Mouse (Mus musculus): Measurements from ENCODE around the gene Galk2. TPM values are rescaled to one million over a fixed set of nuclear protein-coding genes. Genes with fewer than 3 reads are reported as not detected.

The Galk2 gene
- polyA plus RNA-seq, 1 experiment from 2014 or later, result 30.0 TPM

- H3K9me3 ChIP-seq (replicated peaks), result no peaks in the 10 kb centered on the region
- WGBS, result 89% methylated on average over 1 of the region's 1 CpGs
- no peak overlapping the region for H3K4me3 ChIP-seq
- DNase-seq (ENCODE audit: low spot score), result no peak
- H3K36me3 ChIP-seq, result no peaks in the 10 kb centered on the region
- no peaks in the 10 kb centered on the region for H3K27me3 ChIP-seq (ENCODE audit: low read depth, poor library complexity, severe bottlenecking)
- peaks cover 22% of the 10 kb centered on the region for H3K4me1 ChIP-seq
- H3K27ac ChIP-seq (replicated peaks), result no peak overlapping the region
Measured at GRCm38 (mm10) chr2:125864551-125864950, 5.6 kb downstream of the Galk2 start.

DNA sequence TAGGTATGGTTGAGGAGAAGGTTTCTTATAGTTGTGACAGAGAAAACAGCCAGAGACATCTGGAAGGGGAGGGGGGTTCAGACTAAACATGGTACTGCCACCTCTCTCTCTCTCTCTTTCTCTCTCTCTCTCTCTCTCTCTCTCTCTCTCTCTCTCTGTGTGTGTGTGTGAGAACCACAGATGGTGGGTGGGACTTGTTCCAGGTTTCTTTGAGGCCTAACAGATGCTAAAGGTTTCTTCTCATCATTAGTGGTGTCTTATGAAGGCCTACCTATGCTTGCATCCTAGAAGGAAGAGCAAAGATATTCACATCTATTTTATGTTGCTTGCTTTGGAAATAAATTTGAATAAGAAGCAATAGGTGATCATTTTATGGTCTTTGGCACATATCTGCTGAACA lies 6.7 kb downstream of the Galk2 start:
- H3K4me1 ChIP-seq, result peaks cover 18% of the 10 kb centered on the region
- DNase-seq (ENCODE audit: low spot score), result no peak
- H3K27me3 ChIP-seq (ENCODE audit: low read depth, poor library complexity, severe bottlenecking), result no peaks in the 10 kb centered on the region
- no peaks in the 10 kb centered on the region for H3K36me3 ChIP-seq
- peak overlapping the region; percentile 66; the same call in 1 of the 2 replicates for H3K4me3 ChIP-seq
- H3K9me3 ChIP-seq (replicated peaks), result no peaks in the 10 kb centered on the region
- H3K27ac ChIP-seq (replicated peaks), result peak overlapping the region; percentile 81; the same call in 1 of the 2 replicates

- Histone ChIP-seq H3K27ac (replicated peaks) (peak overlapping the region; percentile 81), H3K9me3 (replicated peaks) (no peaks in the 10 kb centered on the region), H3K4me3 (peak overlapping the region; percentile 66), H3K4me1 (peaks cover 18% of the 10 kb centered on the region), H3K27me3 (ENCODE audit: low read depth, poor library complexity, severe bottlenecking) (no peaks in the 10 kb centered on the region), H3K36me3 (no peaks in the 10 kb centered on the region)
- DNase-seq (ENCODE audit: low spot score), result peak; percentile 57
- WGBS, result 5% methylated on average over 23 of the region's 23 CpGs
Measured at GRCm38 (mm10) chr2:125866058-125866740, 7.3 kb downstream of the Galk2 start.

GRCm38 (mm10) chr2:125868301-125868700 lies 9.4 kb downstream of the Galk2 start:
- no peak overlapping the region for H3K27ac ChIP-seq (replicated peaks)
- peaks cover 23% of the 10 kb centered on the region for H3K4me1 ChIP-seq
- H3K36me3 ChIP-seq, result no peaks in the 10 kb centered on the region
- no peak overlapping the region for H3K4me3 ChIP-seq
- no peaks in the 10 kb centered on the region for H3K27me3 ChIP-seq (ENCODE audit: low read depth, poor library complexity, severe bottlenecking)
- H3K9me3 ChIP-seq (replicated peaks), result no peaks in the 10 kb centered on the region
- 81% methylated on average over 3 of the region's 3 CpGs for WGBS
- no peak for DNase-seq (ENCODE audit: low spot score)

DNA sequence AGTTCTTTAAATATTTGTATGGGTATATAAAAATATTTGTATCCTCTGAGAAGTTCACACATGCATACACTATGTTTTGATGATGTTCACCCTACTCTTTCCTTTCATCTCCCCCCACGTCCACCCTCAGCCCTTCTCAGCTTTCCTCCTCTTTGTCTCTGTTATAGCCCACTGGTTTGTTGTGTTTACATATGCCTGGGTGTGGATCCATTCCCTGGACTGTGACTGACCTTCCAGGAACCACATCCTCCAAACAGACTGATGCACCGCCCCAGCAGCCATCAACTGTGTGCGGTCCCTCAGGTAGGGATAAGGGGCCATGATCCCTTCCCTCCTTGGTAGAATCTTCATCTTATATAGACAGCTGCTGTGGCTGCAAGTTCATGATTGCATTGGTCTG lies 11.2 kb downstream of the Galk2 start:
- peaks cover 23% of the 10 kb centered on the region for H3K4me1 ChIP-seq
- no peak overlapping the region for H3K4me3 ChIP-seq
- 84% methylated on average over 3 of the region's 3 CpGs for WGBS
- no peaks in the 10 kb centered on the region for H3K9me3 ChIP-seq (replicated peaks)
- no peaks in the 10 kb centered on the region for H3K36me3 ChIP-seq
- no peak overlapping the region for H3K27ac ChIP-seq (replicated peaks)
- DNase-seq (ENCODE audit: low spot score), result no peak
- no peaks in the 10 kb centered on the region for H3K27me3 ChIP-seq (ENCODE audit: low read depth, poor library complexity, severe bottlenecking)

- Histone ChIP-seq H3K27ac (replicated peaks) (no peak overlapping the region), H3K9me3 (replicated peaks) (peaks cover 5% of the 10 kb centered on the region; the same call in 1 of the 2 replicates), H3K36me3 (no peaks in the 10 kb centered on the region), H3K27me3 (ENCODE audit: low read depth, poor library complexity, severe bottlenecking) (no peaks in the 10 kb centered on the region), H3K4me3 (no peak overlapping the region), H3K4me1 (no peaks in the 10 kb centered on the region)
- no peak for DNase-seq (ENCODE audit: low spot score)
- 88% methylated on average over 4 of the region's 4 CpGs for WGBS
Measured at GRCm38 (mm10) chr2:125885891-125886576, 27.1 kb downstream of the Galk2 start.

DNA sequence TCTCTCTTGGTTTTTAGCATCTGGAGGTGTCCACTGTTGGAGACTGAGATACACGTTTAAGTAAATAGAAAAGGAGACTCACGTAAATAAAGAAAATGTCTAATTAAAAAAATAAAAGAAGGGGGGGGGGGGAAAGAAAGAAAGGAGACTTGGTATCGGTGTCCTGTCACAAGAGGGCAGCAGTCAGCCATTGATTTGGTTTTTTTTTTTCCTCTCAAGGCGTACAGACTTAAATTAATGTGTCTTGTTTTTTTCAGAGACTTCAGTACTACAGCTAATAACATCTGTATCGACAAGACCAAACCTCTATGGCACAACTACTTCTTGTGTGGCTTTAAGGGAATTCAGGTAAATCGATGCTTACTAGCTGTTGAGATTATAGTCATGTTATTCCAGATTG lies 34.2 kb downstream of the Galk2 start:
- H3K27me3 ChIP-seq (ENCODE audit: low read depth, poor library complexity, severe bottlenecking), result no peaks in the 10 kb centered on the region
- H3K9me3 ChIP-seq (replicated peaks), result no peaks in the 10 kb centered on the region
- WGBS, result 63% methylated on average over 6 of the region's 6 CpGs
- DNase-seq (ENCODE audit: low spot score), result no peak
- no peaks in the 10 kb centered on the region for H3K36me3 ChIP-seq
- no peak overlapping the region for H3K27ac ChIP-seq (replicated peaks)
- no peaks in the 10 kb centered on the region for H3K4me1 ChIP-seq
- H3K4me3 ChIP-seq, result no peak overlapping the region

DNA sequence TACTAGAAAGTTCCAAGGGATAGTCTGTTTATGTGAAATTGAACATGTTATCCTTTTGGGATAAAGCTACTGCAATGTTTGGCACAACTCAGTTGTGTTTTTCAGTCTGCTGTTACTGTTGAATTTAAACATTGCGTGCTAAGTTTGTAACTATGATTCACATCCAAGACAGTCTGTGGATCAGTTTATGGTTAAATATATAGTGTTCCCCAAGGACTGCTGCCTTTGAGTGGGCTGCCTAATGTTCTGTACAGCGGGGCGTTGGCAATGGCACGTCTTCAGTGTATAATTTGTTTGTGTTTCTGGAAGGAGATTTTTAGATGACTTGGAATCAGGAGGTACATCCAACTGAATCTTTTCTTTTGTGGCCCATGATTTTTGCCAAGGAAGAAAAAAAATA lies 36.2 kb downstream of the Galk2 start:
- H3K9me3 ChIP-seq (replicated peaks), result no peaks in the 10 kb centered on the region
- no peak overlapping the region for H3K4me3 ChIP-seq
- no peaks in the 10 kb centered on the region for H3K4me1 ChIP-seq
- 92% methylated on average over 4 of the region's 4 CpGs for WGBS
- H3K27ac ChIP-seq (replicated peaks), result no peak overlapping the region
- H3K27me3 ChIP-seq (ENCODE audit: low read depth, poor library complexity, severe bottlenecking), result no peaks in the 10 kb centered on the region
- no peaks in the 10 kb centered on the region for H3K36me3 ChIP-seq
- DNase-seq (ENCODE audit: low spot score), result no peak

DNA sequence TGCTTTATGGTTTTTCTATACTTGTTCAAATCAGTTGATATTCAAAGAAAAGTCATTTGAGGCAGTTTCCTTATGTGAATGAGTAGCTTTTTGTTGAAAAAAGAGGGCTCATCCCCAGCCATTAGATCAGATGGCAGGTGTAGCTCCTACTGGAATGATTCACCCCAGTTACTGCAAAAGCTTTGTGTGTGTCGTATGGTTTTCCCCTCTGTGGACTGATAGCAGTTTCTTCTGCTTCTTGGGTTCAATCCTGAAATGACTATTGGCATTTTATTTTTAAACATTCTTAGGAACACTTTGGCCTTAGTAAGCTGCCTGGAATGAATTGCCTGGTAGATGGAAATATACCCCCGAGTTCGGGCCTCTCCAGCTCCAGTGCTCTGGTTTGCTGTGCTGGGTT lies 37.4 kb downstream of the Galk2 start:
- Histone ChIP-seq H3K36me3 (no peaks in the 10 kb centered on the region), H3K4me1 (no peaks in the 10 kb centered on the region), H3K27ac (replicated peaks) (no peak overlapping the region), H3K27me3 (ENCODE audit: low read depth, poor library complexity, severe bottlenecking) (no peaks in the 10 kb centered on the region), H3K4me3 (no peak overlapping the region), H3K9me3 (replicated peaks) (no peaks in the 10 kb centered on the region)
- DNase-seq (ENCODE audit: low spot score), result no peak
- WGBS, result 87% methylated on average over 3 of the region's 3 CpGs

DNA sequence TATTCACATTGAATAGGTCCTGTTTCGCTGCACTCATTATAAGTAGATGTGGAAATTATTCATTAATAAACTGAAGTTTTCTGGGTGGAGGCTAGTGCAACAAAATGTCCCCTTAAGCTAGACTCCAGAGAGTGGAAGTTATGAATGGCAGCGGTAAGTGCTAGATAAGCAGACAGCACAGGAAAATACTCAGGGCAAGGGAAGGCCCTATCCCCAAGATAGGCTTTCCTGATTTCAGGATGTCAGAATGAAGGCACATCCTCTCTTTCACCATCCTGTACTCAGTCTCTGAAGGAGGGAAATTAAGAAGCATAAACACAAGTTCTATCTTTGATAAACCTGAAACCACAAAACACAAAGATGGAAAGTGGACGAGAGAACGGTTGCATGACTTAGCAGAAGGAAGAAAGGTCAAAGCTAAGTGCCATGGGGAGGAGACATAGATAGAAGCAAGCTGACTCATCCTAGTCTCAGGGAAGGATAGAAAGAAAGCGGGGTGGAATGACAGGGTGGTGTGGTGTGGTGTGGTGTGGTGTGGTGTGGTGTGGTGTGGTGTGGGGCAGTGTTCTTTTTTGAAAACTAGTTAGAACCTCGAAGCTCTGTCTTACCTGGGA lies 42.0 kb downstream of the Galk2 start:
- Histone ChIP-seq H3K4me1 (0 out of 2 replicates have a peak, but pooled peaks cover 5% of the 10 kb centered on the region), H3K27ac (replicated peaks) (no peak overlapping the region; the same call in 1 of the 2 replicates), H3K4me3 (no peak overlapping the region), H3K9me3 (replicated peaks) (no peaks in the 10 kb centered on the region), H3K36me3 (no peaks in the 10 kb centered on the region), H3K27me3 (ENCODE audit: low read depth, poor library complexity, severe bottlenecking) (no peaks in the 10 kb centered on the region)
- WGBS, result 92% methylated on average over 6 of the region's 6 CpGs
- no peak for DNase-seq (ENCODE audit: low spot score)

DNA sequence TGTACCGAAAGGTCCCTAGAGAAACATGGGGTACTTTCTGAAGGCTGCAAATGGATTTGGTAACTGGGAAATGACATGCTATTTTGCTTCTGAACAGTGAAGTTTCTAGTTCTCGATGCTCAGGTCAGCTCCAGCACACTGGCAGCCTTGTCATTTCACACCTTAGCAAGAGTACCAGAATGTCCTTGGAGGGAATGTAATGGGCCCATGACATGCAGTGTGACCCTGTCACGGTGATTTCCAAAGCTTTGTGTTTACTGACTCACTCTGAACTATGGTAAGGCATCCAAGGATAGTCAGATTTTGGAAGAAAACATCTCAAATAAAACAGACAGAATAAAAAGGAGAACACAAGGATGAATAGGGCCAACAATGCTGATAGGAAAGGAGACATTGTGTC lies 42.5 kb downstream of the Galk2 start:
- no peak overlapping the region for H3K4me3 ChIP-seq
- H3K4me1 ChIP-seq, result 0 out of 2 replicates have a peak, but pooled peaks cover 5% of the 10 kb centered on the region
- DNase-seq (ENCODE audit: low spot score), result no peak
- H3K27me3 ChIP-seq (ENCODE audit: low read depth, poor library complexity, severe bottlenecking), result no peaks in the 10 kb centered on the region
- no peaks in the 10 kb centered on the region for H3K9me3 ChIP-seq (replicated peaks)
- WGBS, result 93% methylated on average over 3 of the region's 3 CpGs
- no peak overlapping the region for H3K27ac ChIP-seq (replicated peaks)
- H3K36me3 ChIP-seq, result no peaks in the 10 kb centered on the region

DNA sequence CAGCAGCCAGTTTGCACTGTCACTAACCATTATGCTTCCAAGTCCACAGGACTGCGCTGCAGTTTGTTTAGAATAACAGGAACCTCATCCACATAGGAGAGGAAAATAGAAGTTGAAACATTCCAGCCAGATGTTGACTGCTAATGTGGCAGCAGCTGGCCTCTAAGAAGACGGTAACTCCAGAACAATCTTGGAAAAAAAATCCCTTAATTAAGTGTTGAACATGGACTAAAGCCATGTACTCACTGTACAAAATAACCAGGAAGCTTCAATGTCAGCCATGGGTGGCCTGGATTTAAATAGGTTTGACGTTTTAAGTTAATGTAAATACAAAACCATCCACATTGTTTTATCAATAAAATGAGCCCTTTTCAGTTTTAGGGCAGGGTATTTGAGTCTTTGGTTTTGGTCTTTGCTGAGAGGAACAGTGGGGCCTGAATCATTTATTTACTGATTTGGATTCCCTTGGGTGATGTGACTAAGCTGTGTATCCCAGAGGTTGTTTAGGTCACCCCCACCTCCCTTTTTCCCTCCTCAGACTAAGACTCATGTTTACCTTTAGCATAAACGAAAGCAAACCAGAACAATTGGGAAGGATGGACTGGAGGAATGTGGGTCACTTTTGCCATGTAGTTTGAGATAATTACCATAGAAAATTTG lies 47.6 kb downstream of the Galk2 start:
- H3K27me3 ChIP-seq (ENCODE audit: low read depth, poor library complexity, severe bottlenecking), result no peaks in the 10 kb centered on the region
- WGBS, result 84% methylated on average over 4 of the region's 4 CpGs
- H3K27ac ChIP-seq (replicated peaks), result no peak overlapping the region
- H3K36me3 ChIP-seq, result no peaks in the 10 kb centered on the region
- H3K4me1 ChIP-seq, result 0 out of 2 replicates have a peak, but pooled peaks cover 5% of the 10 kb centered on the region
- no peak for DNase-seq (ENCODE audit: low spot score)
- no peak overlapping the region for H3K4me3 ChIP-seq
- no peaks in the 10 kb centered on the region for H3K9me3 ChIP-seq (replicated peaks)

Data from midbrain, embryonic 10.5 days (tissue).